Comparison of ENCODE assay signal across 26 mouse cellular contexts in the genomic region with DNA sequence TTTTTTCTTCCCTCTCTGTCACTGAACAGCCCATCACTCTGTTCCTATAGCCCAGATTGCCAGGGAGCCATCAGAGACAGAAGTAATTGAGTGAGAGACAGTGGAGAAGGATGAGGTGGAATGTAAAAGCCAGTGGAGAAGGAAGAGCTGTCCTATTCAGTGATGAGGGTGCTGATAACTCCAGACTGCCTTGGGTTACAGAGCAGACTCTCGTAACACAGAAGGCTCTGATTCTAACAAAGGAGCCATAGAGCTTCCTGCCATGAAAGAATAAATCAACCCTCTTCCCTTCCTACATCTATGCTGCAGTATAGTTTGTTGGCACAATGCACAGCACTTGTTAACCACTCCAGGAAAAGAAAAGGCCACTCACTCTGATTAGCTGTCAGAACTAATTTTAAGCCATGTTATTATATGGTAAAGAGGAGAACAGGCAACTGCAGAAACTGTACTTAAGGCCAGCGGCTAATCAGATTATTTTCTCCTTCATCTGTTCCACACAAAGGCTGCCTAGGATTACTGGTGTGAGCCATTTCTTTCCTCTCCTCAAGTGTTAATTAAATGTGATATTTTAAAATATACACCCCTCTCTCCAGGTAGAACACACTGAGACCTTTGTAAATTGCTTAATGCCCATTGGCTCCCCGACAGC. TPM values are rescaled to one million over a fixed set of nuclear protein-coding genes. Genes with fewer than 3 reads are reported as not detected.
DNase-seq lines count a peak whose midpoint lies in the region; ATAC-seq lines count a peak whose summit lies in the region.
"Had no signal": no experiment of that assay in that cellular context is flagged by ENCODE, and none has a peak within 500 bp of the region (broad histone marks: within the 10 kb centered on the region; RNA-seq: fewer than 3 reads in every experiment).

No protein-coding gene starts in this region.

- no peak overlapping the region for H3K4me3 ChIP-seq in forebrain, embryonic 11.5 days (ENCODE audit: low read depth, low read length)
- H3K4me3 ChIP-seq: embryonic facial prominence, embryonic 15.5 days; kidney, embryonic 15.5 days; limb, embryonic 12.5 days; liver, embryonic 13.5 days; neural tube, embryonic 12.5 days had no signal

- WGBS in forebrain, embryonic 11.5 days, result 24% methylated on average over 3 of the region's 3 CpGs

- H3K9me3 ChIP-seq in forebrain, embryonic 11.5 days (ENCODE audit: control insufficient read depth, low read length), result no peaks in the 10 kb centered on the region
- H3K9me3 ChIP-seq: embryonic facial prominence, embryonic 15.5 days; kidney, embryonic 15.5 days; limb, embryonic 12.5 days; liver, embryonic 13.5 days; neural tube, embryonic 12.5 days had no signal

- H3K4me1 ChIP-seq in forebrain, embryonic 11.5 days (replicated peaks; ENCODE audit: control insufficient read depth, insufficient read depth, low read length), result 0 out of 2 replicates have a peak, but pooled peaks cover 2% of the 10 kb centered on the region
- H3K4me1 ChIP-seq: limb, embryonic 12.5 days; liver, embryonic 13.5 days; neural tube, embryonic 12.5 days had no signal

- peak; percentile 65 for ATAC-seq in forebrain, embryonic 11.5 days (replicated peaks; ENCODE audit: low FRiP score)
- ATAC-seq: hindbrain, embryonic 16.5 days; intestine, postnatal 0 days had no signal

- H3K36me3 ChIP-seq in forebrain, embryonic 11.5 days (ENCODE audit: control insufficient read depth, insufficient read depth, low read length), result no peaks in the 10 kb centered on the region
- H3K36me3 ChIP-seq: embryonic facial prominence, embryonic 15.5 days; kidney, embryonic 15.5 days; limb, embryonic 12.5 days; liver, embryonic 13.5 days; neural tube, embryonic 12.5 days had no signal

- no peak overlapping the region for H3K9ac ChIP-seq in forebrain, embryonic 11.5 days (ENCODE audit: low read length)
- H3K9ac ChIP-seq: embryonic facial prominence, embryonic 15.5 days; kidney, embryonic 15.5 days; limb, embryonic 12.5 days; liver, embryonic 13.5 days; lung, embryonic 14.5 days; neural tube, embryonic 12.5 days had no signal

- no peaks in the 10 kb centered on the region for H3K27me3 ChIP-seq in forebrain, embryonic 11.5 days (ENCODE audit: control insufficient read depth, insufficient read depth, low read length)
- H3K27me3 ChIP-seq: CH12.LX; embryonic facial prominence, embryonic 15.5 days; kidney, embryonic 15.5 days; limb, embryonic 12.5 days; liver, embryonic 13.5 days; neural tube, embryonic 12.5 days had no signal

- no peak overlapping the region for H3K4me2 ChIP-seq in forebrain, embryonic 11.5 days (ENCODE audit: low read depth, low read length, severe bottlenecking)
- H3K4me2 ChIP-seq: embryonic facial prominence, embryonic 15.5 days; kidney, embryonic 15.5 days; limb, embryonic 12.5 days; liver, embryonic 13.5 days; lung, embryonic 14.5 days; neural tube, embryonic 12.5 days had no signal

- peak; percentile 45 for DNase-seq in heart, adult 11 months
- no peak for DNase-seq in heart, adult 8-10 months (ENCODE audit: low spot score)
- peak; percentile 66 for DNase-seq in MN1 (ENCODE audit: low spot score)
- no peak for DNase-seq in forebrain, embryonic 11.5 days (ENCODE audit: low spot score)
- peak; percentile 30 for DNase-seq in mesoderm, embryonic 11.5 days (ENCODE audit: low read depth, low spot score)
- no peak for DNase-seq in natural killer cell, adult 2 months (ENCODE audit: low spot score in 2 of 2)
- DNase-seq in spleen, postnatal 14 days (ENCODE audit: low spot score in 2 of 2), result no peak
- DNase-seq in layer of hippocampus, adult 8-10 months (ENCODE audit: low spot score in 2 of 2), result no peak
- DNase-seq: adrenal gland, postnatal 36 days; cerebellum, adult 18-20 months; gastrocnemius, postnatal 25 days; liver, embryonic 13.5 days; lung, embryonic 14.5 days; right cerebral cortex, postnatal 14 days; spleen, adult 18-20 months; thymus, adult 2 months had no signal

- no peak overlapping the region for H3K27ac ChIP-seq in forebrain, embryonic 11.5 days (ENCODE audit: low read depth, low read length)
- H3K27ac ChIP-seq: embryonic facial prominence, embryonic 15.5 days; kidney, embryonic 15.5 days; limb, embryonic 12.5 days; liver, embryonic 13.5 days; neural tube, embryonic 12.5 days had no signal

RNA-seq across cellular contexts. Expression of a gene that starts 3.4 kb away (rescaled TPM):
- 1 to 10 TPM in 3 of 4 experiments, under 1 TPM in 1; 0.90 to 1.5 (median 1.1) TPM for total RNA-seq in heart, adult 8-10 months (2022)
- polyA plus RNA-seq in forebrain, embryonic 11.5 days (2014; fragmentation: Nextera tagmentation; extraction: Ambion mirVana), result not detected in 2 replicates
- under 1 TPM in 2 of 4 experiments, not detected in 2; 0.82 to 0.87 TPM for total RNA-seq in layer of hippocampus, adult 8-10 months (2022)
- total RNA-seq: hematopoietic stem cell, adult 5-6 weeks; MEL had no signal
- polyA plus RNA-seq: heart, embryonic 16.5 days; liver, embryonic 13.5 days; lung, embryonic 14.5 days had no signal

Comparison
In these comparisons a context has a peak if more than half of its experiments do, and no peak if none do; other contexts are left out.
1. DNase-seq: peak in heart, adult 11 months (single experiment), MN1 (single experiment) and mesoderm, embryonic 11.5 days (single experiment); none in heart, adult 8-10 months (single experiment), forebrain, embryonic 11.5 days (single experiment), natural killer cell, adult 2 months (0 of 2), spleen, postnatal 14 days (0 of 2) and layer of hippocampus, adult 8-10 months (0 of 2).